Mouse (Mus musculus) embryonic facial prominence, embryonic 11.5 days (tissue): ENCODE data around the gene Selenos. TPM values are rescaled to one million over a fixed set of nuclear protein-coding genes. Genes with fewer than 3 reads are reported as not detected.
A peak's percentile ranks its signal among the peaks of the same experiment; 100 is the strongest.
"Not testable (repeated sequence)": the region's sequence is repeated elsewhere in the genome, so short reads cannot be mapped to it uniquely, and the experiment has no call there.

Source experiments
- ATAC-seq: fragments of 200-750 bp; cut with Nextera tagmentation; replicated peaks from 2 replicates; pipeline ENCODE4 v1.8.0; 2017; ENCODE audit warnings: low read depth; ENCODE audit not compliant: insufficient number of reproducible peaks, low FRiP score, low TSS enrichment
- DNase-seq: peaks from one replicate; pipeline ENCODE4 v3.0.0-alpha.2; 2015; ENCODE audit warnings: low spot score
- H3K27ac ChIP-seq: fragments of 300-500 bp; sonication (generic); replicated peaks from 2 replicates; pipeline ENCODE4 v1.5.1; 2014; ENCODE audit warnings: mild to moderate bottlenecking, low read depth, low read length, control low read depth
- H3K27me3 ChIP-seq: fragments of 300-500 bp; sonication (generic); 2 replicates; pipeline ENCODE4 v1.6.1; 2014; ENCODE audit warnings: mild to moderate bottlenecking, low read length, moderate library complexity, mixed read lengths; ENCODE audit not compliant: control insufficient read depth, insufficient read depth
- H3K36me3 ChIP-seq: fragments of 300-500 bp; sonication (generic); replicated peaks from 2 replicates; pipeline ENCODE4 v1.6.1; 2014; ENCODE audit warnings: low read depth, mild to moderate bottlenecking, low read length, moderate library complexity, mixed read lengths; ENCODE audit not compliant: control insufficient read depth, insufficient read depth
- H3K4me1 ChIP-seq: fragments of 300-500 bp; sonication (generic); 2 replicates; pipeline ENCODE4 v1.6.1; 2014; ENCODE audit warnings: low read length, mixed read lengths; ENCODE audit not compliant: control insufficient read depth, insufficient read depth
- H3K4me2 ChIP-seq: fragments of 300-500 bp; sonication (generic); 2 replicates; pipeline ENCODE4 v1.6.1; 2014; ENCODE audit warnings: low read depth, mild to moderate bottlenecking, control low read depth, low read length, moderate library complexity
- H3K4me3 ChIP-seq: fragments of 300-500 bp; sonication (generic); 2 replicates; pipeline ENCODE4 v1.5.1; 2014; ENCODE audit warnings: low read depth, low read length, control low read depth
- H3K9ac ChIP-seq: fragments of 300-500 bp; sonication (generic); replicated peaks from 2 replicates; pipeline ENCODE4 v1.6.1; 2014; ENCODE audit warnings: mild to moderate bottlenecking, control low read depth, low read length
- H3K9me3 ChIP-seq: fragments of 300-500 bp; sonication (generic); replicated peaks from 2 replicates; pipeline ENCODE4 v1.6.1; 2016; ENCODE audit warnings: mild to moderate bottlenecking, low read length, inconsistent platforms, mixed read lengths; ENCODE audit not compliant: control insufficient read depth
- WGBS: fragments of 180-500 bp; shearing (Covaris S2); extraction: QIAGEN DNeasy Blood & Tissue Kit; methylation state at CpG from one replicate; pipeline ENCODE4 v1.1.7; 2014; 5-methylcytosine and 5-hydroxymethylcytosine counted together
- polyA plus RNA-seq: library from polyadenylated mRNA; unstranded; fragments of >200 nt; fragmentation: Nextera tagmentation; extraction: Ambion mirVana; gene quantifications from 2 replicates; pipeline ENCODE4 v1.2.1, GENCODE M21; 2014

Gene Selenos
- polyA plus RNA-seq, 1 experiment from 2014 or later: 88.3 TPM

DNA sequence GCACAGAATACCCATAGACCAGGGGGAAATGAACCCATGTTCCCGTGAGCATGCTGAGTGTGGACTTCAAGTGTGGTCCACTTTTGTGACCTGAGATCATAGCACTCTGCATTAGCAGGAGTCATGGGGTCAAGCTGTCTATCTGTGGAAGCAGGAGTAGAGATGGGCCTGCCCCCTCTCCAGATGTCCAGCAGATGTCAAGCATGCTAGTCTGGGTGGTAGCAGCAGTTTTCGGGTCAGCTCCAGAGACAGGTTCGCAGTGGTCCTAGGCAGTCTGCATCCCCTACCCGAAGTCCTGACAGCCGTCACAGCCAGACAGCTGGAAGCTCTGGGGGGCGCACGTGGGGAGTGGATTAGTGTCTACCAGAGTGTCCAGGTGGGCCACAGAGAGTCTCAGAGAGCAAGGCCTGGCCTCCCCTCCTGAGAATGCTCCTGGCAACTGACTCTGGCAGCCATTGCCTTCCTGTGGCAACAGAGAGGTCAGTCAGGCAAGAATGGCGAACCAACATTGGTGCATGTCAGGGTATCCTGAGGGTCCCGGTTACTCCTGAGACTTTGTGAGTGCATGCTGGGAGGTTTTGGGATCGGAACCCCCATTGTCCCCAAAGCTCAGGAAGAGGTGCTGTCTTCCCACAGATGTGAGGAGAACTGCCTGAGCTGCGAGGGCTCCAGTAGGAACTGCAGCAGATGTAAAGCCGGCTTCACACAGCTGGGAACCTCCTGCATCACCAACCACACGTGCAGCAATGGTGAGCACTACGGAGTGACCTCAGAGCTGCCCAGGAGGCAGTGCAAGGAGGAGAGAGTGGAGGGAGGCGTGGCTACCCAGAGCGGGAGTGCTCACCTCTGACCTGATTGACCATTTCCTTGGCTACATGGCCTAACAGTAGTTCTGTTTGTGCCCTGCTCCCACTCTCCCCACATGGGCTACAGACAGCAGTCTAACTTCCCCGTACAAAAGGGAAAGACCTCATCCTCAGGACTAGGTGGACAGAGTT lies 32.2 kb upstream of the Selenos start:
- Histone ChIP-seq H3K4me1 (no peaks in the 10 kb centered on the region; the same call in 1 of the 2 replicates), H3K27ac (no peak overlapping the region), H3K27me3 (no peaks in the 10 kb centered on the region), H3K9me3 (no peaks in the 10 kb centered on the region), H3K4me2 (no peak overlapping the region), H3K9ac (no peak overlapping the region), H3K4me3 (no peak overlapping the region), H3K36me3 (no peaks in the 10 kb centered on the region)
- WGBS: 34% methylated on average over 17 of the region's 17 CpGs
- DNase-seq: no peak
- 0 out of 2 replicates have a peak, but pooled peaks have one; percentile 19 for ATAC-seq

DNA sequence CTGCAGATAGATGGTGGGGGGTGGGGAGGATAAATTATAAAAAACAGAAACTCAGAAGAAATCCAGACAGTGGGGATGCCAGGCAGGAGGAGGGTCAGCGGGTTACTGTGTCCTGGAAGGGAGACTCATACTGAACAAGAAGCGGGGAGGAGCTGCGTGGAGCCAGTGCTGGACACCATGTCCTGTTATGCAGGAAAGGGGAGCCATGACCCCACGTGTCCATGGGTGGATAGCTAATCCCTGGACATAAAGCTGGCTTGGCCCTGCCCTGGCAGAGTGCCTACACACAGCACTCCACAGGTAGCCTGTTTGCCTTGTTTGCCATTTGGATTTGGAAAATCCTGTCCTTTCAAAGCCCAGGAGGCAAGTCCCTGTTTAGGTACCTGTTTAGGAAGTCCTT lies 31.5 kb upstream of the Selenos start:
- no peak for ATAC-seq
- Histone ChIP-seq H3K4me1 (no peaks in the 10 kb centered on the region; the same call in 1 of the 2 replicates), H3K27ac (no peak overlapping the region), H3K27me3 (no peaks in the 10 kb centered on the region), H3K36me3 (no peaks in the 10 kb centered on the region), H3K4me2 (no peak overlapping the region), H3K4me3 (no peak overlapping the region), H3K9ac (no peak overlapping the region), H3K9me3 (no peaks in the 10 kb centered on the region)
- no peak for DNase-seq
- WGBS: 70% methylated on average over 4 of the region's 4 CpGs

GRCm38 (mm10) chr7:66048446-66049230 lies 30.8 kb upstream of the Selenos start:
- Histone ChIP-seq H3K27me3 (no peaks in the 10 kb centered on the region), H3K4me3 (no peak overlapping the region), H3K4me1 (no peaks in the 10 kb centered on the region; the same call in 1 of the 2 replicates), H3K27ac (no peak overlapping the region), H3K4me2 (no peak overlapping the region), H3K9me3 (no peaks in the 10 kb centered on the region), H3K9ac (no peak overlapping the region), H3K36me3 (no peaks in the 10 kb centered on the region)
- 86% methylated on average over 12 of the region's 12 CpGs for WGBS
- ATAC-seq: no peak
- no peak for DNase-seq

DNA sequence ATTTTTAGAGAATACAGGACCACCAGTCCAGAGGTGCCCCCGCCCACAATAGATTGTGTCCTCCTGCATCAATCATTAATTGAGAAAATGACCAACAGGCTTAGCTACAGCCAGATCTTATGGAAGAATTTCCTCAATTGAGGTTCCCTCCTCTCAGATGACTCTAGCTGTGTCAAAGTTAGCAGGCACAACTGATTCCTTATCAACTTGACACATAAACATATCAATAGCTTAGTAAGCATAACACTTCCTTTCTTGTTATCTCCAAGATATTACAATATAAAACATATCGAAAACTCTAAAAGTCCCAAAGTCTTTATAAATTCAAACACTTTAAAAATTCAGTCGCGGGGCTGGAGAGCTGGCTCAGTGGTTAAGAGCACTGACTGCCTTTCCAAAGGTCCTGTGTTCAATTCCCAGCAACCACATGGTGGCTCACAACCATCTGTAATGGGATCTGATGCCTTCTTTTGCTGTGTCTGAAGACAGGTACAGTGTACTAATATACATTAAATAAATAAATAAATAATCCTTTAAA lies 25.4 kb upstream of the Selenos start:
- Histone ChIP-seq H3K9ac (no peak overlapping the region), H3K4me1 (no peaks in the 10 kb centered on the region), H3K36me3 (no peaks in the 10 kb centered on the region), H3K9me3 (no peaks in the 10 kb centered on the region), H3K27me3 (no peaks in the 10 kb centered on the region), H3K4me2 (no peak overlapping the region), H3K27ac (no peak overlapping the region), H3K4me3 (no peak overlapping the region)
- WGBS: 84% methylated on average over 4 of the region's 4 CpGs
- DNase-seq: no peak
- no peak for ATAC-seq

DNA sequence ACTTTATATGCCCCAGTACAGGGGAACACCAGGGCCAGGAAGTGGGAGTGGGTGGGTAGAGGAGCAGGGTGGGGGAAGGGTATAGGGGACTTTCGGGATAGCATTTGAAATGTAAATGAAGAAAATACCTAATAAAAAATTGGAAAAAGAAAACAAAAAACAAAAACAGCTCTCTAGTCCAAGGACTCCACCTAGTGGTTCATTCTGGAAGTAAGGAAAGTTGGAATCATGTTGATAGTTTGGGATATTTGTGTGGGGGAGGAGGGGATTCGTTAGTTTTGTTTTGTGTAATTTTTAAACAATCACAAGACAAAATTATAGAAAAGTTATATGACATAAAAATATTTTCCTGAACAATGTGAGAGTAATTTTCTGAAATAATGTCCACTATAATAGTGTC lies 24.1 kb upstream of the Selenos start:
- not testable (repeated sequence) for H3K27me3 ChIP-seq, H3K9ac ChIP-seq, ATAC-seq, H3K4me1 ChIP-seq, H3K9me3 ChIP-seq, H3K4me3 ChIP-seq, H3K4me2 ChIP-seq, H3K27ac ChIP-seq, H3K36me3 ChIP-seq
- 7% methylated on average over 2 of the region's 2 CpGs for WGBS
- peak; percentile 75 for DNase-seq

GRCm38 (mm10) chr7:66058703-66059102 lies 20.7 kb upstream of the Selenos start, which contains the start of gene Snrpa1:
Gene Snrpa1, plus strand, starts transcription at chr7:66059003.
- Histone ChIP-seq H3K4me2 (peak within 1 kb of the TSS; percentile 32), H3K9me3 (no peaks in the 10 kb centered on the region), H3K36me3 (no peaks in the 10 kb centered on the region; the same call in none of the 2 replicates), H3K27ac (no peak within 1 kb of the TSS), H3K4me3 (peak within 1 kb of the TSS; percentile 85), H3K9ac (peak within 1 kb of the TSS; percentile 93), H3K4me1 (no peaks in the 10 kb centered on the region), H3K27me3 (no peaks in the 10 kb centered on the region)
- ATAC-seq (no peak), DNase-seq (no peak)
- WGBS: 70% methylated on average over 1 of the region's 1 CpGs

DNA sequence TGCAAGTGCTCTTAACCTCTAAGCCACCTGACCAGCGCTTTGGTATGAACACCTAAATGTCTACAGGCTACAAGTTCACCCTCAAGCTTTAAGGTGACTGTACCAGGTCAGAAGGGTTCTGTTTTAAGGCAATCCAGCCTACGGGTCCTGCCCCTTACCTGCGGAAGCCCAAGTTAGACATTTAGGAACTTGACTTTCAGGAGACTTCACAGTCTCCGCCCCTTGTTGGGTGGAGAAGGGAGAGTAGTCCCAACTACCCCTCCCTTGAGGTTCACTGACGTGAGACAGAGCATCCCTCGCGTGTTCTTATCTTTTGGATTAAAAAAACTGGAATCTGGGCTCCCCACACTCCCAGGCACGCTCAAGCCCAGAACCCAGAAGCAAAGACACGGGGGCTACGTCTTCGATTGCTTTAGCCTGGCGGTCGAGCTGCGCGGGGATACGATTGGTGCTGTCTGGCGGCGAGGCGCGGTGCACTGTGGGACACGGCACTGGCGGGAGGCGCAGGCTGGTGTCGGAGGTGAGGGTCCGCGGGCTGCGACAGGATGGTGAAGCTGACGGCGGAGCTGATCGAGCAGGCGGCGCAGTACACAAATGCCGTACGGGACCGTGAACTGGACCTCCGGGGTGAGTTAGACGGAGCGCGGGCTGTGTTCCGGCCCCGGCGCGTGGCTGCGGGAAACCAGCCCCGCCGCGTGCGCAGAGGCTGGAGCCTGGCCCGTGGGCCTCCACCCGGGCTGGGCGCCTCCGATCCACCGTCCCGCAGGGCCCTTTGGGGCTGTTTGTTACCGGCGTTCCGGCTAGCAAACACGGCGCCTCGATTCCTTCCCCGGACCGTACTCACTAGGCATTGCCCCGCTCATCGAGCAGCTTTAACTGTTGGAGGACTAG lies 19.1 kb upstream of the Selenos start:
- Histone ChIP-seq H3K27ac (peak overlapping the region; percentile 31; the same call in 1 of the 2 replicates), H3K4me2 (peak overlapping the region; percentile 79), H3K4me3 (peak overlapping the region; percentile 85), H3K27me3 (no peaks in the 10 kb centered on the region), H3K9me3 (no peaks in the 10 kb centered on the region), H3K36me3 (no peaks in the 10 kb centered on the region; the same call in none of the 2 replicates), H3K9ac (peak overlapping the region; percentile 93), H3K4me1 (no peaks in the 10 kb centered on the region)
- DNase-seq (peak; percentile 93), ATAC-seq (peak; percentile 95)
- under 1% methylated on average over 63 of the region's 64 CpGs for WGBS
